Mouse (Mus musculus) skeletal muscle tissue, adult 2 months (tissue): ENCODE measurements at regions not wholly inside any gene's neighbourhood (a gene's known extent, or its start where the extent isn't known, plus 50 kb on each side); places are given as distances from the start of the nearest gene placed in this dataset.
A peak's percentile ranks its signal among the peaks of the same experiment; 100 is the strongest.

Experiments used
- DNase-seq: peaks from one replicate; pipeline ENCODE4 v3.0.0-alpha.2; 2012; ENCODE audit warnings: low read depth, low spot score

GRCm38 (mm10) chr9:115547625-115548325 lies 237.6 kb upstream of the Stt3b start:
- DNase-seq, result no peak

GRCm38 (mm10) chr9:115548722-115549349 lies 238.6 kb upstream of the Stt3b start:
- no peak for DNase-seq

- DNase-seq, result no peak
Observed at GRCm38 (mm10) chr9:115551080-115551479, 240.9 kb upstream of the Stt3b start.

- peak; percentile 75 for DNase-seq
Observed at GRCm38 (mm10) chr9:115551501-115551900, 241.3 kb upstream of the Stt3b start.

- no peak for DNase-seq
Observed at GRCm38 (mm10) chr9:115558131-115558530, 247.9 kb upstream of the Stt3b start.

GRCm38 (mm10) chr9:115559521-115559920 lies 249.3 kb upstream of the Stt3b start:
- no peak for DNase-seq

GRCm38 (mm10) chr9:115561207-115561606 lies 251.0 kb upstream of the Stt3b start:
- DNase-seq, result no peak

- peak; percentile 49 for DNase-seq
Observed at GRCm38 (mm10) chr9:115562783-115563182, 252.6 kb upstream of the Stt3b start.

GRCm38 (mm10) chr9:115564366-115564765 lies 254.1 kb upstream of the Stt3b start:
- DNase-seq, result no peak

GRCm38 (mm10) chr9:115568693-115569334 lies 258.6 kb upstream of the Stt3b start:
- peak; percentile 23 for DNase-seq

- no peak for DNase-seq
Observed at GRCm38 (mm10) chr9:115570998-115571397, 260.8 kb upstream of the Stt3b start.

GRCm38 (mm10) chr9:115581116-115581515 lies 270.9 kb upstream of the Stt3b start:
- DNase-seq, result no peak

- DNase-seq, result no peak
Observed at GRCm38 (mm10) chr9:115583548-115583947, 273.3 kb upstream of the Stt3b start.

GRCm38 (mm10) chr9:115584874-115585273 lies 274.7 kb upstream of the Stt3b start:
- no peak for DNase-seq

GRCm38 (mm10) chr9:115592466-115592865 lies 282.2 kb upstream of the Stt3b start:
- no peak for DNase-seq

GRCm38 (mm10) chr9:115600228-115600627 lies 290.0 kb upstream of the Stt3b start:
- no peak for DNase-seq

GRCm38 (mm10) chr9:115600826-115601225 lies 290.6 kb upstream of the Stt3b start:
- DNase-seq, result no peak

GRCm38 (mm10) chr9:115602772-115603171 lies 292.6 kb upstream of the Stt3b start:
- no peak for DNase-seq

GRCm38 (mm10) chr9:115604450-115604849 lies 294.2 kb upstream of the Stt3b start:
- DNase-seq, result no peak

GRCm38 (mm10) chr9:115604968-115605682 lies 294.9 kb upstream of the Stt3b start:
- DNase-seq, result no peak

- DNase-seq, result no peak
Observed at GRCm38 (mm10) chr9:115607961-115608360, 297.7 kb upstream of the Stt3b start.

GRCm38 (mm10) chr9:115608377-115608776 lies 298.2 kb upstream of the Stt3b start:
- no peak for DNase-seq
